Mouse (Mus musculus): ENCODE results near the gene Trim2. TPM values are rescaled to one million over a fixed set of nuclear protein-coding genes. Genes with fewer than 3 reads are reported as not detected.

The Trim2 gene
- total RNA-seq (2023) = 2.2 TPM

DNA sequence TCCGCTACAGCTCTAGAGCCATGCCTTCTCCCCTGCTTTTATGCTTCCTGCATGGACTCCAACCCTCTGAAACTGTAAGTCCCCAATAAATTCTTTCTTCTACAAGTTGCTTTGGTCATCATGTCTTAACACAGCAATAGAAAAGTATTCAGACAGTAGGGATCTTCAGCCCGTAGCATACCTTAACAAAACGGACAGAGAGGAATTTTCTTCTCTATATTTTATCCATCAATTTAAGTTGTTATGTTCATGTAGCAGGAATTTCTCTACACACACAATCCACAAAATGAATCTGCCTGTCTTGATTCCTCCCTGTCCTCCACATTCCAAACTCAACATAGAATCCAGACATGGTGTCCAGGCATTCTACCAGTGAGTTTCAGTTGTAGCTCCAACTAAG lies at the start of gene Trim2:
Gene Trim2, minus strand, starts transcription at position 101 of the 400 bp plus-strand sequence.

DNA sequence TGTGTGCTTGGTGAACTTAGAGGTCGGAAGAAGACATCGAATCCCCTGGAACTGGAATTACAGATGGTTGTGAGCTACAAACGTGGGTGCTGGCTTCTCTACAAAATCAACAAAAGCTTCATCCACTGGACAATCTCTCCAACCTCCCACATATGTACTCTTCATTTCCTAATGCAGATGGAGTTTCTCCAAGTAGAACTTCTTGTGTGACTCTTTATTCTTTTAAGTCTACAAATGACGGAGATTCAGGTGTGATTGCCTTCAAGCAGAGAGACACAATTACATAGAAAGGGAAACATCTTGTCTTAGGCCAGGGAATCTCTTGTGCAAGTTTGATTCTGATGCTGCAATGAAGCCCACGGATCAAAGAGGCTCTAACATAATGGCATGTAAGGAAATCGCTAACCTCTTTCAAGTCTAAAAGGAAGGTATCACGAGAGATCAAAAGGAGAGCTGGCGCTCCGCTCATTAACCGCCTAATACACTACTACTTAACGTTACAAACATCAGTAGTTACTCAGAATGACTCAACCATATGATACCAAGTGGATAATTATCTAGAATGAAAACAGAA lies 133.0 kb downstream of the Trim2 start, which contains the start of gene Gm6525:
Gene Gm6525, plus strand, starts transcription at position 524 of the 574 bp plus-strand sequence.

DNA sequence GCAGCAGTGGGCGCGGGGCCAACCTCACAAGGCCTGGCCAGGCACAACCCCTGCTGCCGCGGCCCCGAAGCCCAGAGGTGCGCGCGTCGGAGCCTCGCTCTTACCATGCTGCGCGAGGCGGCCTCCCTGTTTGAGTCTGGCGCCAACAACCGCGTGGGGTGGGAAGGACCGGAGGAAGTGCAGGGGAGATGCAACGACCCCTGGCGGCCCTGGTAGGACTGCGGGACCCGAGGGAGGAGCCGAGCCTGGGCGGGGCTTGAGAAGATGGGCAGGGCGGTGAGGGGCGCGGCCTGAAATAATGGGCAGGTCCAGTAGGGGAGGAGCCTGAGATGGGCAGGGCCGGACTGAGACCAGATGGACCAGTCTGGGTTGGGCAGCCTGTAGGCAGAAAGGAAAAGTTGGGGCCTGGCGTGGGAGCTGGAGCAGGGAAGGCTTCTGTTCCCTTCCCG lies 151.1 kb downstream of the Trim2 start, which contains the start of gene Mnd1:
Gene Mnd1, minus strand, starts transcription at position 229 of the 449 bp plus-strand sequence.

Other genes with a start within 250 kb of the Trim2 start
- not detected for gene Mnd1, start 151.1 kb downstream of the Trim2 start, total RNA-seq (2023)
- gene Gm6525, start 132.8 kb downstream of the Trim2 start, total RNA-seq (2023) = not detected
- gene Fhdc1, start 173.6 kb upstream of the Trim2 start, total RNA-seq (2023) = 1.1 TPM

All from CD4-positive naive resting alpha-beta T cell, adult 57 days (primary cell).